Mouse (Mus musculus) urinary bladder, postnatal 10 days (tissue): ENCODE measurements around the gene Msln.

ENCODE experiments used
- DNase-seq: peaks from one replicate; pipeline ENCODE4 v3.0.0; 2022; ENCODE audit warnings: low spot score

Gene Msln

GRCm38 (mm10) chr17:25754241-25754640 is at the start of gene Msln:
TSS of gene Msln (minus strand) at chr17:25754378.
- DNase-seq: no peak

- no peak for DNase-seq
Observed at GRCm38 (mm10) chr17:25802825-25803517, 48.8 kb upstream of the Msln start.

GRCm38 (mm10) chr17:25801029-25801428 is 46.9 kb upstream of the Msln start:
- DNase-seq: no peak

- no peak for DNase-seq
Observed at GRCm38 (mm10) chr17:25796951-25797369, 42.8 kb upstream of the Msln start, which contains the start of gene Metrn. TSS of gene Metrn (minus strand) at chr17:25797136.

GRCm38 (mm10) chr17:25796211-25796771 is 42.1 kb upstream of the Msln start:
- no peak for DNase-seq

GRCm38 (mm10) chr17:25795609-25796092 is 41.5 kb upstream of the Msln start, which contains the start of gene AC134908.4:
TSS of gene AC134908.4 (minus strand) at chr17:25795659.
- no peak for DNase-seq

- no peak for DNase-seq
Observed at GRCm38 (mm10) chr17:25794998-25795397, 40.8 kb upstream of the Msln start.

- DNase-seq: no peak
Observed at GRCm38 (mm10) chr17:25794197-25794596, 40.0 kb upstream of the Msln start.

- DNase-seq: no peak
Observed at GRCm38 (mm10) chr17:25792615-25793014, 38.4 kb upstream of the Msln start, which contains the start of gene Fam173a. TSS of gene Fam173a (minus strand) at chr17:25792901.

GRCm38 (mm10) chr17:25791843-25792527 is 37.8 kb upstream of the Msln start:
- no peak for DNase-seq

GRCm38 (mm10) chr17:25791320-25791842 is 37.2 kb upstream of the Msln start:
- DNase-seq: no peak

- DNase-seq: no peak
Observed at GRCm38 (mm10) chr17:25786781-25787504, 32.8 kb upstream of the Msln start.

GRCm38 (mm10) chr17:25786280-25786679 is 32.1 kb upstream of the Msln start, which contains the start of gene Ccdc78:
TSS of gene Ccdc78 (plus strand) at chr17:25786580.
- no peak for DNase-seq

- peak; percentile 80 for DNase-seq
Observed at GRCm38 (mm10) chr17:25785281-25785745, 31.1 kb upstream of the Msln start, which contains the start of gene Haghl. TSS of gene Haghl (minus strand) at chr17:25785673.

GRCm38 (mm10) chr17:25783861-25784574 is 29.8 kb upstream of the Msln start:
- DNase-seq: no peak

GRCm38 (mm10) chr17:25783086-25783485 is 28.9 kb upstream of the Msln start:
- no peak for DNase-seq

GRCm38 (mm10) chr17:25781339-25781738 is 27.2 kb upstream of the Msln start:
- no peak for DNase-seq

GRCm38 (mm10) chr17:25777948-25778347 is 23.8 kb upstream of the Msln start:
- no peak for DNase-seq

GRCm38 (mm10) chr17:25775318-25776062 is 21.3 kb upstream of the Msln start:
- no peak for DNase-seq

- peak; percentile 95 for DNase-seq
Observed at GRCm38 (mm10) chr17:25773549-25774120, 19.5 kb upstream of the Msln start, which contains the start of gene Narfl. TSS of gene Narfl (plus strand) at chr17:25773776.
